Mouse (Mus musculus): ENCODE measurements around the gene Chtop. TPM values are rescaled to one million over a fixed set of nuclear protein-coding genes. Genes with fewer than 3 reads are reported as not detected.

Gene Chtop
- 112 and 119 TPM in 2 replicates for total RNA-seq (2015)
- total RNA-seq (2017): 96.0 and 114 TPM in 2 replicates

DNA sequence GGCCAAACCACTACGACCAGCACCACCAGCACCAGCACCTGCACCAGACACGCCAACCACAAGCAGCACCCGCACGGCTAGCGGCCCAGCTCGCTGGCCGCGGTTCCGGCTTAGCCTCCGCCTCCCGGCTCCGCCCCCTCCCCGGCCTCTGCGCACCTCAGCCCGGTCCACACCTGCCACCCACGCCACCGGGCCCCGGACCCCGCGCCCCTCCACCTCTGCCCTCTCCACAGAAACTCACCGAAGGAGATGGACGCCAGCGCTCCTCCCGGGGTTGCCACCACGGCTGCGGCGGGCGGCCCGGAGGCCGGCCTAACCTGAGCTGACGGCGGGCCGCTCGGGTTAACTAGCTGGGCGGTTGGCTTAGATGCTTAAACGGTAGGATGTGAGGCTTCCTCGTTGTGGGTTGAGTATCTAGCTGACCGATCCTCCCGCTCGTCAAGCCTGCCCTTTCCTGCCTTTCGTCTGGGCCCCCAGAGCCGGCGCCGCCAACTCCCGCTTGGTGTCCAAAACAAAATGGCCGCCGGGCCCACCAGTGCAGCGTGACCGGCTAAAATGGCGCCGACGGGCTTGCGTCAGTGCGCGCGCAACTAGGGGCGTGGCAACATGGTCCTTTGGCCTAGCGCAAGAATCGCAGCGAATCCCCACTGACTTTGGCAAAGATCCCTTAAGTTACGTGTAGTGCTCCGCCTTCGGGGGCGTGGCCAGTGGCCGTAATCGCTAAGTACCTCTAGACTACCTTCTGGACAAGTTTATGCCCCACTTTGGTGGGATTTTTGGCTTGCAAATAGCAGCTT, at the start of gene Chtop:
TSS of gene Chtop (minus strand) at position 549 of the 797 bp plus-strand sequence.
- peak; percentile 80 for ATAC-seq (replicated peaks; ENCODE audit: poor library complexity)

DNA sequence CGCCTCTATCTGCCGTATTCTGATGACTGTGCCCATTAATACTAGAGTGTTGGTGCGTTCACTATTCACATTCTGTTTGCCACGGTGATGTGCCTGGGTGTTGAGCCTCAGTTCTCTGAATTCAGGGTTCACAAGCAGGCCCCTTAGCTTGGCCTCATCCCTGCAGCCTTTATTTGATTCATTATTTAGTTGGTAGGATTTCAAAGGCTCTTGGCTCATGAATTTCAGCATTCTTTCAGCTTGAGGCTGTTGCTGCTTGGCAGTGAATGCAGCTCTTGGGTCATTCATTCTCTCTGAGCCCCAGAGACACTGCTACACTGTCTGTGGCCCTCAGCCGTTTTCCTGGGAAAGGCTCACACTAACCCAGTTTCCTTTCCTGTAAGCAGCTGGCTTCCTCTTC, 46.7 kb upstream of the Chtop start:
- ATAC-seq (replicated peaks; ENCODE audit: poor library complexity): no peak

DNA sequence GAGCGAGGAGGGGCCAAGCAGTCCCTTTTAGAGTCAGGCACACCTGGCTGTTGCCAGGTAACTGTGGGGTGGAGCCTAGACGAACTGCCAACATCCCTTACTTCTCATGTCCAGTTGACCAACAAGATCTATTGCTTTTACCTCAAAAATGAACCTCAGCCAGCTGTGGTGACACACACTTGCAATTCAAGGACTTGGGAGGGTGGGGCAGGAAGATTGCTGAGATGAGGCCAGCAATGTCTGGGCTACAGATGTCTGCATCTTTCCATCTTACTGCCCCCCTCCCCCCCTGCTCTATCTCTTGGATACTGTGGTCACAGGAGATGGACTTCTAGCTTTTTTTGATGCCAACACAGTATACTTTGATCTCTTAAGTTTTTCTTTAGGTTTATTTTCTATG, 42.9 kb upstream of the Chtop start:
- no peak for ATAC-seq (replicated peaks; ENCODE audit: poor library complexity)

DNA sequence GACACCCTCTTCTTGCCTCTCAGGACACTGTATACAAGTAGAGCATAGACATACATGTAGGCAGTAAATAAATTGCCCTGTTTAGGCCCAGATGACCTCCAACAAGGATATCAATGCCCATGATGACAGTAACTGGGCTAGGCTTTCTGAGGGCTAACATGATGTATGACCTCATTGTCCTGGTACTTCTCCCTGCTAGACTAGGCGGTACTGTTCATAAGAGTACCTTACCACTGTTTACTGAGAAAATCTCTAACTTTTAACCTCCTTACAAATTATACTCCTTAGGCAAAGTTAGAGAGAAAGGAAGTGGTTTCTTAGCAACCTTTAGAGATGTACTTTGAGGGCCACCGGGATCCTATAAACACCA, 41.1 kb upstream of the Chtop start:
- ATAC-seq (replicated peaks; ENCODE audit: poor library complexity): no peak

DNA sequence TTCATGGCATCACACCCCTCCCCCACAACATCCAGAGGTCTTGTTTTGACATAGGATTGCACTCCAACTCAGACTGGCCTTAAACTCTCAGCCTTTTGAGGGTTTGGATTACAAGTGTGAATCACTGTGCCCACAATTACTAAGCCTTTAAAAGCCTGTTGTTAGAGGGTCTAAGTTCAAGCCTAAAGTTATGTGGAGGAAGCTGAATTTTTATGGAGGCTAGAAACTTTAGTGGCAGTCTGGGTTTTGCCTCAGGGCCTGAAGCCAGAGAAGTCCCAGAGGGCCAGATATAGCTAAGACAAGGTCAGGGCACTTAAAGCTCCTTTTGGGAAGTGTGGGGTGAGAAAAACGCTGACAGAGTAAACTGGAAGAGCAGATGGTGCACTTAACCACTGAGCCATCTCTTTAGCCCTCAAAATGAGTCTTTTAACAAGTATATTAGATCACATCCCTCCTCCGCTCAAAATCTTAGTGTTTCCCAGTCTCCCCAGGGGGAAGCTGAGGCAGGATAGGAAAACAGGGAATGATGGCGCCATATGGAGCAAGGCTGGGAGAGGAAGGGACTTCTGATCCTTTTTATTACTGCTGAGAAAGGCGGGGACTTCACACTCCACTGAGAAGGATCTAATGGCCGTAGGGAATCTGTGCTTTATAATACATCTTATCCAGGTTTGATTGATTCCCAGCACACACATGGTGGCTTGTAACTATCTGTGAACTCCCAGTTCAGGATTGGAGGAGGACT, 40.5 kb upstream of the Chtop start:
- ATAC-seq (replicated peaks; ENCODE audit: poor library complexity): no peak

DNA sequence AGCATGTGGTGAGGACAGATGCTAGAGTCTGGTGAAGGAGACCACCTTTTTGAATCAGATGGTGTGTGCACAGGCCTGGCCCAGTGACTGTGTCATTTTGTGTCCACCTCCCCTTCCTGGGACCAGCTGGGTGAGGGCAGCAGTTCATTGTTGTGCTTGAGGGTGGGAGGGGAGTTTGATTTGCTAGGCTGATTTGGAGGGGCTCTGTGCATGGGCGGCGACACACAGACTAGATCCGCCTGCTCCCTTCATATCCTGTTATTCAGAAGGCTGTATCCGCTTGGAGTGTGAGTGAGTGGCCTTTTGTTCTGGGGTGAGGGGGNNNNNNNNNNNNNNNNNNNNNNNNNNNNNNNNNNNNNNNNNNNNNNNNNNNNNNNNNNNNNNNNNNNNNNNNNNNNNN, 31.6 kb upstream of the Chtop start:
- ATAC-seq (replicated peaks; ENCODE audit: poor library complexity): no peak

DNA sequence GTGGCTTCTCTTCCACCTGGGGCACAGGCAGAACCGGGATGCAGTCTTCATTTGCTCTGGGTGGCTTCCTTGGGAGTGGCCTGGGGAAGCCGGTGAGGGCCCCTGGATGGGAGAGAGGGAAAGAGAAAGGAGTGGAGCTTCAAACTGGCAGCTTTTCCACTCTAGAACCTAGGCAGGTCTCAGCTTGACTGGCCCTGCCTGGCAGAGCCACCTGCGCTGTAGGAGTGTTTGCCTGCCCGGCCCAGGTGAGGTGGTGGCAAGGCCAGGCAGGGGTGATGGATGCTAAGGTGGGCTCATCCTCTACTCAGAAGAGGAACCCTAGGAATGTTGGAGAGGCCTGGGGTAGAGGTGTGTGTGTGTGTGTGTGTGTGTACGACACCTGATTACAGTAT, 28.6 kb upstream of the Chtop start:
- ATAC-seq (replicated peaks; ENCODE audit: poor library complexity): no peak

DNA sequence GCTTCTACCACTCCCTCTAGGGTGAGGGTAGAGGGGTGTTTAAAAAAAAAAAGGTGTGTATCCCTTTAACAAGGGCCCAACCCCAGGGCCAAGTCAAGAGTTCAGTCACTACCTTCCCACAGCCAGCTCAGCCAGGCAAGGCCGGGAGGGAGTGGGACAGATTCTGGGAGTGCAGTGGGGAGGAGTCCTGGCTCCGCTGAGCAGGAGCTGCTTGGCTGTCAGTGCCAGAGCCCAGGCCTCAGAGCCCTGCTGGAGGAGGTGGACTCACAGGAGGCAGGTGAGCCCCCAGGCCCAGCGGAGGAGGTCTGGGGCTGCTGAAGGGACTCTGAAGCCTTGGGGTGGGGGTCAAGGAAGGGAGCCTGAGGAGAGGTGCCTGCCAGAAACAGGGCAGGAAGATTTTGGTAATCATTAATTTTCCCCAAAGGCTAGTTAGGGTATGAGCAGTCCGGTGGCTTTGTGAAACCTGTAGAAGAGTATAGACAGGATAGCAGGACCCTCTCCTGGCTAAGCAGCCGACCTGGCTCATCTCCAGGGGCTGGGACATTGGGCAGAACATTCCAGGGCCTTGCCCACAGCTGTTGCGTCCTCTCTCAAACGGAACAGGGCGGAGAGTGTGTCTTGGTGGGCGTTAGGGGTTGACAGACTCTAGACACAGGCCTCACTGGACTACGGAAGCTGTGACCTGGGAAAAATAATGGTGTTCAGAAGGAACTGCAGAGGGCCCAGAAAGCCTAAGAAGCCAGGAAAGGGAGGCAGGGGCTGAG, 28.0 kb upstream of the Chtop start, which contains the start of gene S100a16:
TSS of gene S100a16 (plus strand) at position 114 of the 764 bp plus-strand sequence.
- ATAC-seq (replicated peaks; ENCODE audit: poor library complexity): no peak

DNA sequence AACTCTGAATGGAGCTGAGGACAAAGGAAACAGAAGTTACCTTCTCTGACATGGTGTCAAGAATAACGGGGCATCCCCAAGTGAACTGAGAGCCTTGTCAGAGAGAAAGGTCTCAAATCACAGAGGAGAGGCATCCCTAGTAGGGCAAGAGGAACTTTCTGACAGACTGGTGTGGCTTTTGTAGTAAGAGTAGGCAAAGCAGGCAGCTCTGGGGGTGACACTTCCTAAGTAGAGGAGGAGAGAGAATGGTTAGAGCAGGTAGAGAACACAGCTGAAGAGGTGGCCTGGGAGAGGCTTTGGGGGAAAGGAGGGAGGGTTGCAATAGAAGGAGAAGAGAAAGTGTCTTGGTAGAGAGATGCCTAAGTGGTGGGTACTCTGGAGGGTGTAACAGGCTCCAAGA, 26.1 kb upstream of the Chtop start:
- no peak for ATAC-seq (replicated peaks; ENCODE audit: poor library complexity)

DNA sequence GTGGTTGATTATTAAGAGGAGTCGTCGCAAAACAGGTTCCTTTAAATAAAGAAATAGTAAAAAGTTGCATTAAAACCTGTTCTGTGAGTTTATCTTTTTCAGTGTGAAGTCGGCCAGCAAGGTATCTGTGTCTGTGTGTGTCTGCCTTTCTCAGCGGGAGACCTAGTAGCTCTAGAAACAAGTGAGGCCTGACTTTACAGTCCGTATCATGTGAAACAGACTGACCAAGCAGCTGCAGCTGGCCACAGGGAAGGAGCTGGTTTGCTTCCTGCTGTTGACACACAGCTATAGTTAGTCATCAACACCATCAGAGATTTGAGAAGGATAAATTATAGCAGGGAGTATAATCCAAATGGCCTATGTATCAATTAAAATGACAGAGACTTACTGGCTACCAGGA, 22.4 kb upstream of the Chtop start:
- no peak for ATAC-seq (replicated peaks; ENCODE audit: poor library complexity)

DNA sequence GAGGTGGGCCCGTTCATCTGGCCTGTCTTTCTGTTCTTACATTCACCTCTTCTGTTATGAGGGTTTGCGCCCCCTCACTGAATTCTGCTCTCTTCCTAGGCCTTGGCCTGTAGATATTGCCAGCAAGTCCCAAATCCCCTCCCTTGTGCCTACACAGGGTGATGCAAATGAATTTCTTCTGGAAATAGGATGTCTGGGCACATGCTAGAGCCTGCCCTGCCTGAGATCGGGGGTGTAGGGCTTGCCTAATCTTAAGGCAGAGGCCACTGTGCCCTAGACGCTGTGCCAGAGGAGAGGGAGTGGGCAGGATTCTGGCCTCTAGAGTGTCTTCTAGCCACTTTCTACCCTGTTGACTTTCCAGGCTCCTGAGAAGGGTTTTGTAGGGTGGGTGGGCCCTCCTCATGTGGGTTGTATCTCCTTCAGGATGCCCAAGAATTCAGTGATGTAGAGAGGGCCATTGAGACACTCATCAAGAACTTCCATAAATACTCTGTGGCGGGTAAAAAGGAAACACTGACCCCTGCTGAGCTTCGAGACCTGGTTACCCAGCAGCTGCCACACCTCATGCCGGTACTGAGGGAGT, 18.1 kb upstream of the Chtop start:
- ATAC-seq (replicated peaks; ENCODE audit: poor library complexity): no peak

DNA sequence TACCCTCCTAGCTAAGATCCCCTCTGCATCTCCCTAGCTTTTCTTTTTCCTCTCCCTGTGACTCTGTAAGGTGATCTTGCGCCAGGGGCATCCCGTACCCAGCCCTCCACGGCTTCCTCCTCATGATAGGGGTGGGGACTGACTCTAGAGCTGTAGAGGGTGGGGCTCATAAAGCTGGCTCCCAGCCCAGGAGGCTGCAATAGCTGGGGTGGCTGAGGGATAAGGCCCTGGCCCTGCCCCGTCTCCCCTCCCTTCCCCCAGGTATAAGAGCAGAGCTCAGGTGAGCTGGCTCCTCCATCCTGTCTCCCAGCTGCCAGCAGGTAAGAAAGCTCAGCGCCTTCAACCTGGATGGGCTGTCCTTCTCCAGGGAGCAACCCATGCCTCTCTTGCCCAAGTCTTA, 17.3 kb upstream of the Chtop start, which contains the start of gene S100a14:
TSS of gene S100a14 (plus strand) at position 277 of the 400 bp plus-strand sequence.
- ATAC-seq (replicated peaks; ENCODE audit: poor library complexity): peak; percentile 84

DNA sequence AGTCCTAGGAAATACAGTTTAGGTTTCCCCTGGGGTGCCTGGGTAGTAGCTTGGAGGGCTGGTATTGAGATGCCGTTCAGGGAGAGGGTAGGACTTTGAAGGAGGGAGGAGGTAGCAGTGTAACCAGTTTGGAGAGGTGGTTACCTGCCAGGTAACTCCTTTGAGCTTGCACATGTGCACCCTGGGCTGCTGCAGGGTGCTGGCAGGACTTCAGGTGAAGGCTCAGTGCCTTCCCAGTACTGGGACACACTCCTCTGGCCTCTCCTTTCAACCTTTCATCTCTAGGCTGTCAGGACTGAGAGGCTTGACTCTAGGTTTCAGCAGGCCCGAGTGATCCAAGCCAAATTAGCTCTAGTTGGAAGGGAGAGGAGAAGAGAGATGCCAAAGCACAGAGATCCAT, 16.8 kb upstream of the Chtop start:
- no peak for ATAC-seq (replicated peaks; ENCODE audit: poor library complexity)

DNA sequence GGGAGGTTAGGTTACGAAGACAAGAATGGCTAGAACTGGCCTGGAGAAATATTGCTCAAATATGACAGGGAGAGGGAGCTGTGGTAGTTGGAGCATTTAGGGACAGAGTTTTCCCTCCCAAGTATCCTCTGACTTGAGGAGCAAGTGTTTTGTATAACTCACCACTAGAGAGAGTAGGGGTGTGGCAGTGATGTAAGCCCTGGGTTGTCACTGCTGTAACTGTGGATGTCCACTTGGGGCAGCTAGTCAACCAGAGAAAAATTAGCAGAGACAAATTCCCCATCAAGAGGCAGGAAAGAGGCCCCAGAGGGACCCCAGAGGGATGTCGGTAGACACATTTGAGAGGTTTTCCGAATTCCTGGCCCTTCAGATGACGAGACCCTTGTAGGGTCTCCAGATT, 16.1 kb upstream of the Chtop start:
- ATAC-seq (replicated peaks; ENCODE audit: poor library complexity): peak; percentile 98

DNA sequence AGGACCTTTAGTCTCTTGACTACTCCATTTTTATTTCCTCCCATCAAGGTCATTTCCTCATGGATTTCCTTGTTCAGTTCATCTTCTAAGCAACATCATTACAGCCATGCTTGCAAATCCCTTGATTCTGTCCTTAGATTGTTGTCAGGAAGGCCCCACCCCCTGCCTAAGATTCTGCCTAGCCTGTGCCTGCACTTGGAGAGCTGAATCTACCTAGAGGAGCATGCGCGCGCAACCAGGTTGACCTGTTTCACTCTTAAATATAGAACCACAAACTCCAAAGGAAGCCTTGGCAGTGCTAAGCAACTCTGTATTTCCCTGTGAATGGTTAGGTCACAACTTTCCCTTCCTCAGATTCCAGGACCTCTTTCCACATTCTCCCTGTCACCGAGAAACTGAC, 8.4 kb upstream of the Chtop start:
- ATAC-seq (replicated peaks; ENCODE audit: poor library complexity): no peak

DNA sequence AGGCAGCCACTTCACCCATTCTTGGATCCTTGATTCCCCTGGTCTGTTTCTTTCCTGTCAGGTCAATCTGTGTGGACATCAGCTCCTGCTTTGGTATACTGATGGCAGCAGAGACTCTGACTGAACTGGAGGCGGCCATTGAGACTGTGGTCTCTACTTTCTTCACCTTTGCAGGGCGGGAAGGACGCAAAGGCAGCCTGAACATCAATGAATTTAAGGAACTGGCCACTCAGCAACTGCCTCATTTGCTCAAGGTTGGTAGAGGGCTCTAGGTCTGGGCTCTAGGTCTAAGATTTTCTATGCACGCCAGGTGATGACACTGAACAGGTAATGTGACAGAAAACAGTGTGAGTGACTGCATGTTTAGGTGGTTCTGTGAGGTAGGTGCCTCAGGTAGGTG, 6.5 kb upstream of the Chtop start:
- ATAC-seq (replicated peaks; ENCODE audit: poor library complexity): no peak

DNA sequence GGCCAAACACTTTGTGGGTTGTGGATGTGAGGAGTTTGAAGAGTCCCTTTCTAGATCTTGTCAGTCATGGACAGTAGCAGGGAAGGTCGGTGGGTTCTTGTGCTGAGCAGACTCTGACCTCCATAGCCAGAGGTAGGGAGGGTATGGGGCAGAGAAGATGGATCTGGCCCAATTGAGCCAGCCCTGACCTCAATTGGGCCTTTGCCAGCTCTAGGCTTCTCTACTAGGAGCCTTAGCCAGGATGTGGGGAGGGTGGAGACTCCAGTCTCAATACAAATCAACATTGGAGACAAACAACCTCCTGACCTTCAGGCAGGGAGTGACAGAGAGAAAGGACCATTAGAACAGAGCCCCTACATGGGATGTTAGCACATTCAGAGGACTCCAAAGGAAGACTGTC, 5.9 kb upstream of the Chtop start:
- ATAC-seq (replicated peaks; ENCODE audit: poor library complexity): no peak

DNA sequence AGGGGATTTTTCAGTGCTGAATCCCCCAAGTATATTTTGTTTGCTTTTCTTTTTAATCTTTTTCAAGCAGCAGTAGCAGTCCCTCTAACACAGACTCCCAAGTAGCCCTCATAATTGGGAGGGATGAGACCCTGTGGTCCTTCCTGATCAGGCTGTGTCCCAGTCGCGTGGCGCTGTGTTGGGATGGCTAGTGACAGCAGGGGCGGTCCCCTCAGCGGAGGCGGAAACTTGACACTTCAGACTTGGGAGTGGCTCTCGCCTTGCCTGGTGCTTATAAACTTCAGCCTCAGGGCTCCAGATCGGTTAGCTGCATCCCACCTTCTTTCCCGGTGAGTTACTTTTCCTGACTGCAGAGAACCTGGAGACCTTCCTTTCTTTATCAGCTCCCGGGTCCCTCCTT, 5.4 kb upstream of the Chtop start:
- peak; percentile 78 for ATAC-seq (replicated peaks; ENCODE audit: poor library complexity)

DNA sequence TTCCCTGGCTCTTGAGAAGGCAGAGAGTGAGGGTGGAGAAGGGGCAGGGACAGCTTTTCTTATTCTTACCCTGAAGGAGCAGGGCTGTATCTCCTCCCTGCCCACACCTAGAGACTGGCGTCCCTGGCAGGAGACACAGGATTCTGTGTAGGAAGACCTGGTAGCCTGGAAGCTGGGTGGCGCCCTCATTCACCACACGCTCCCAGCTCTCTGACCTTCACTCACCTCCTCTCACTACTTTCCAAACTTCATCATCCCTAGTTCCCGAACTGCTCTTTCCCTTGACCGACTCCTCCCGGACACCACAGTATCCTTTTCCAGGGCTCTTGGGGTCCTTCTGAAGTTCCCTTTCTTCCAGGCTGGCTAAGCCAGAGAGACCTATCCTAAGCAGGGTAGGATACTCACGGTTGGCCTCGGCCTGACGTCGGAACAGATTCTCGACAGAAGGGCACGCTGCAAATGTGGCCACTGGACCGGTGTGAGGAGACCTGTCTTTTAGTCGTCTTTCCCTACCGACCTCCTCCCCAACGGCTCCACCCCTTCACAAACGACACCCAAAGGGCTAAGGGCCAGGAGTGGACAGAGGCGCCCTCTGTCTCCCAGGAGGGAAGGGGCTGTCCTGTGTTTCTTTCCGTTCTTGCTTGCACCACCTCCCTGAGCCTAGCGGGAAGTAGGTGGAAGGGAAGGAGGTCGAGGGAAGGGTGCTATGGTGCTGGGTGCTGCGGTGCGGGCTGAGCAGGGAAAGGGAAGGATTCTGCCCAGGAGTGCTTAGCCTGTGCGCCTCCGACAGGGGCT, 4.7 kb upstream of the Chtop start, which contains the start of the genes S100a1 and S100a13:
TSS of gene S100a1 (minus strand) at position 597 of the 795 bp plus-strand sequence.
TSS of gene S100a13 (plus strand) at position 640 of the 795 bp plus-strand sequence.
- peak; percentile 71 for ATAC-seq (replicated peaks; ENCODE audit: poor library complexity)

All from megakaryocyte progenitor cell, adult 5-6 weeks (primary cell).